Mouse (Mus musculus): ENCODE measurements around the gene Oprl1. TPM values are rescaled to one million over a fixed set of nuclear protein-coding genes. Genes with fewer than 3 reads are reported as not detected.

Gene Oprl1
- total and polyA plus RNA-seq, 3 experiments = 0.14 to 0.25 TPM; not detected in 1

DNA sequence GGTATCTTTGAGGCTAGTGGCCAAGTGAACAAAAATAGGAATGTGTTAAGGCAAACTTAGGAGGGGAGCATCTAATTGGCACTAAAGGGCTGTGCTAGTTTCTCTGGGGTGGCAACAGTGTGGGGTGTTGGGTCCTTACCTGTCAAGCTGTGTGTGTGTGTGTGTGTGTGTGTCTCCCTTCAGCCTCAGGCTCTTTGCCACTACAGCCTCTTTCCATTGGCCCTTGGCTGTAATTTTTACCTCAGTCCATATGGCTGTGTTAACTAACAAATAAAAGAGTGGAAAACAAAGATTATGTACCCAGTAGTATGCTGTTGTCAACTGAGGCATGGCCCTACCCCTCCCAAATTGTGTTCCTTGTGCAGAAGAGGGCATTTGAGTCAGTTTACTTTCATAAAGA, 53.6 kb downstream of the Oprl1 start:
- Histone ChIP-seq H3K4me3 (replicated peaks in 1 of 3; ENCODE audit: low read depth in 2 of 3, low read length in 2 of 3, poor library complexity in 1 of 3) (no peak overlapping the region), H3K79me2 (replicated peaks; ENCODE audit: control insufficient read depth, extremely low read depth, insufficient read depth, poor library complexity, severe bottlenecking) (no peaks in the 10 kb centered on the region), H3K27ac (ENCODE audit: insufficient read depth, low read depth) (no peak overlapping the region), H3K4me1 (ENCODE audit: control insufficient read depth in 1 of 2, insufficient read depth in 2 of 2) (no peaks in the 10 kb centered on the region), H3K9me3 (replicated peaks; ENCODE audit: low read length) (no peaks in the 10 kb centered on the region), H3K4me2 (ENCODE audit: insufficient read depth, low read depth, poor library complexity, severe bottlenecking) (no peak overlapping the region), H3K36me3 (replicated peaks in 1 of 2; ENCODE audit: control insufficient read depth in 1 of 2, insufficient read depth in 1 of 2, low read length in 1 of 2) (no peaks in the 10 kb centered on the region), H3K9ac (ENCODE audit: insufficient read depth, low read depth) (no peak overlapping the region), H3K27me3 (replicated peaks) (peaks cover 85% of the 10 kb centered on the region)
- in situ Hi-C loops (cut with MboI; ENCODE audit: low pct_ligation_motif_present, low pct_unique_long_range_greater_than_20kb, low sequenced_read_pairs) (no loop called here), dilution Hi-C loops (cut with MboI; ENCODE audit: extremely low pct_ligation_motif_present, extremely low pct_unique_long_range_greater_than_20kb, low sequenced_read_pairs) (no loop called here)
- TF ChIP-seq MAX (IDR thresholded peaks at IDR 0.05; ENCODE audit: low read length) (no peak), PAX5 (IDR thresholded peaks at IDR 0.05; ENCODE audit: low read length) (no peak), BHLHE40 (IDR thresholded peaks at IDR 0.05; ENCODE audit: low read depth, low read length) (no peak), IRF4 (IDR thresholded peaks at IDR 0.05; ENCODE audit: low read depth, low read length) (no peak), ZC3H11A (IDR thresholded peaks at IDR 0.05; ENCODE audit: low read depth, low read length) (no peak), MXI1 (IDR thresholded peaks at IDR 0.05; ENCODE audit: low read depth, low read length) (no peak), ELF1 (IDR thresholded peaks at IDR 0.05; ENCODE audit: low read depth, low read length) (no peak), E2F4 (IDR thresholded peaks at IDR 0.05; ENCODE audit: insufficient replicate concordance, low read depth, low read length) (no peak), USF1 (IDR thresholded peaks at IDR 0.05; ENCODE audit: low read depth, low read length) (no peak), USF2 (conservative IDR thresholded peaks at IDR 0.05; ENCODE audit: low read depth, low read length) (no peak)
- no peak for DNase-seq (ENCODE audit: extremely low read depth)

DNA sequence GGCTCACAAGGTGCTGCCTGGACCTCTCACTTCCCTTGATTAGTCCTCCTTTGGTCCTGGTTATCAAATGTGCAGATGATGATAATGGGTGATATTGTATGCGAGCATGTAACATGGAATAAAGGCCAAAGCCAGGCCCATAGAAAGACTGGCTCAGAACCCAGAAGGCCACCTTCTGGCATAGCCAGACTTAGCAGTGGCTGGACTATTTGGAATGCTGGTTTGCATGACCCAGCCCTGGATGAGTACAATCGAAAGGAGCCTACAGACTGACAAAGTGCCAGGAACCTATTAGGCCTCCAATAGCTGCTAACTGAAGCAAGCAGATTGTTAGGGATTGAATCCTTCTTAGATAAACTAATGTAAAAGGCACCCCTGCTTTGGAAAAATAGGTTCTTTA, 54.6 kb downstream of the Oprl1 start:
- DNase-seq (ENCODE audit: extremely low read depth) = no peak
- no peak overlapping the region for H3K4me3 ChIP-seq (replicated peaks in 1 of 3; ENCODE audit: low read depth in 2 of 3, low read length in 2 of 3, poor library complexity in 1 of 3)
- peaks cover 86% of the 10 kb centered on the region for H3K27me3 ChIP-seq (replicated peaks)
- no peaks in the 10 kb centered on the region for H3K4me1 ChIP-seq (ENCODE audit: control insufficient read depth in 1 of 2, insufficient read depth in 2 of 2)
- in situ Hi-C loops (cut with MboI; ENCODE audit: low pct_ligation_motif_present, low pct_unique_long_range_greater_than_20kb, low sequenced_read_pairs) (no loop called here), dilution Hi-C loops (cut with MboI; ENCODE audit: extremely low pct_ligation_motif_present, extremely low pct_unique_long_range_greater_than_20kb, low sequenced_read_pairs) (no loop called here)
- no peaks in the 10 kb centered on the region for H3K9me3 ChIP-seq (replicated peaks; ENCODE audit: low read length)
- no peaks in the 10 kb centered on the region for H3K79me2 ChIP-seq (replicated peaks; ENCODE audit: control insufficient read depth, extremely low read depth, insufficient read depth, poor library complexity, severe bottlenecking)
- H3K9ac ChIP-seq (ENCODE audit: insufficient read depth, low read depth) = no peak overlapping the region
- no peak overlapping the region for H3K27ac ChIP-seq (ENCODE audit: insufficient read depth, low read depth)
- H3K4me2 ChIP-seq (ENCODE audit: insufficient read depth, low read depth, poor library complexity, severe bottlenecking) = no peak overlapping the region
- TF ChIP-seq ELF1 (IDR thresholded peaks at IDR 0.05; ENCODE audit: low read depth, low read length) (no peak), HCFC1 (IDR thresholded peaks at IDR 0.05; ENCODE audit: low read depth, low read length) (no peak), RAD21 (IDR thresholded peaks at IDR 0.05; ENCODE audit: low read depth, low read length) (no peak), ETS1 (conservative IDR thresholded peaks at IDR 0.05; ENCODE audit: low read depth, low read length) (no peak), CTCF (conservative IDR thresholded peaks at IDR 0.05 in 1 of 2, IDR thresholded peaks at IDR 0.05 in 1 of 2; ENCODE audit: low read depth in 2 of 2, low read length in 2 of 2) (no peak), JUN (IDR thresholded peaks at IDR 0.05; ENCODE audit: insufficient read depth, low read depth, low read length) (no peak), ZMIZ1 (IDR thresholded peaks at IDR 0.05; ENCODE audit: low read depth, low read length) (no peak), MEF2A (IDR thresholded peaks at IDR 0.05; ENCODE audit: borderline replicate concordance, low read depth, low read length) (no peak), TBP (conservative IDR thresholded peaks at IDR 0.05; ENCODE audit: low read depth, low read length) (no peak), IRF4 (IDR thresholded peaks at IDR 0.05; ENCODE audit: low read depth, low read length) (no peak), E2F4 (IDR thresholded peaks at IDR 0.05; ENCODE audit: insufficient replicate concordance, low read depth, low read length) (no peak), EP300 (IDR thresholded peaks at IDR 0.05; ENCODE audit: low read length) (no peak), GABPA (IDR thresholded peaks at IDR 0.05; ENCODE audit: insufficient replicate concordance, low read depth, low read length) (no peak), ZNF384 (IDR thresholded peaks at IDR 0.05; ENCODE audit: low read depth, low read length) (no peak), MAFK (IDR thresholded peaks at IDR 0.05; ENCODE audit: insufficient replicate concordance, low read length) (no peak), BHLHE40 (IDR thresholded peaks at IDR 0.05; ENCODE audit: low read depth, low read length) (no peak), USF1 (IDR thresholded peaks at IDR 0.05; ENCODE audit: low read depth, low read length) (no peak)
- no peaks in the 10 kb centered on the region for H3K36me3 ChIP-seq (replicated peaks in 1 of 2; ENCODE audit: control insufficient read depth in 1 of 2, insufficient read depth in 1 of 2, low read length in 1 of 2)

Other genes starting within 250 kb of the Oprl1 start
- 0.13 TPM in 1 of 2 replicates, not detected in the other for gene Abhd16b, start 221.8 kb upstream of the Oprl1 start, total RNA-seq (2012; rRNA removed)
- gene Abhd16b, start 221.8 kb upstream of the Oprl1 start, total RNA-seq (2014; rRNA removed) = not detected in 2 replicates
- gene Abhd16b, start 221.8 kb upstream of the Oprl1 start, polyA plus RNA-seq (2012; ENCODE audit: insufficient read length, low read depth) = 0.45 TPM in 1 of 2 replicates, not detected in the other
- 80.7 and 90.4 TPM in 2 replicates for gene Tpd52l2, start 217.9 kb upstream of the Oprl1 start, total RNA-seq (2012; rRNA removed)
- gene Tpd52l2, start 217.9 kb upstream of the Oprl1 start, total RNA-seq (2014; rRNA removed) = 126 and 127 TPM in 2 replicates
- gene Tpd52l2, start 217.9 kb upstream of the Oprl1 start, polyA plus RNA-seq (2012; ENCODE audit: insufficient read length, low read depth) = 92.0 and 92.1 TPM in 2 replicates
- gene Dnajc5, start 194.5 kb upstream of the Oprl1 start, total RNA-seq (2012; rRNA removed) = 54.5 and 57.6 TPM in 2 replicates
- 45.5 and 51.1 TPM in 2 replicates for gene Dnajc5, start 194.5 kb upstream of the Oprl1 start, total RNA-seq (2014; rRNA removed)
- 54.6 and 62.7 TPM in 2 replicates for gene Dnajc5, start 194.5 kb upstream of the Oprl1 start, polyA plus RNA-seq (2012; ENCODE audit: insufficient read length, low read depth)
- gene Uckl1, start 130.1 kb upstream of the Oprl1 start, total RNA-seq (2012; rRNA removed) = 20.3 and 31.9 TPM in 2 replicates
- gene Uckl1, start 130.1 kb upstream of the Oprl1 start, total RNA-seq (2014; rRNA removed) = 18.6 and 18.7 TPM in 2 replicates
- 16.0 and 18.0 TPM in 2 replicates for gene Uckl1, start 130.1 kb upstream of the Oprl1 start, polyA plus RNA-seq (2012; ENCODE audit: insufficient read length, low read depth)
- 48.1 and 52.7 TPM in 2 replicates for gene Prpf6, start 123.1 kb upstream of the Oprl1 start, total RNA-seq (2012; rRNA removed)
- gene Prpf6, start 123.1 kb upstream of the Oprl1 start, total RNA-seq (2014; rRNA removed) = 28.3 and 28.8 TPM in 2 replicates
- gene Prpf6, start 123.1 kb upstream of the Oprl1 start, polyA plus RNA-seq (2012; ENCODE audit: insufficient read length, low read depth) = 53.8 and 62.4 TPM in 2 replicates
- 16.6 and 18.1 TPM in 2 replicates for gene Zfp512b, start 122.2 kb upstream of the Oprl1 start, total RNA-seq (2012; rRNA removed)
- 11.0 TPM in 2 replicates for gene Zfp512b, start 122.2 kb upstream of the Oprl1 start, total RNA-seq (2014; rRNA removed)
- 26.8 and 27.1 TPM in 2 replicates for gene Zfp512b, start 122.2 kb upstream of the Oprl1 start, polyA plus RNA-seq (2012; ENCODE audit: insufficient read length, low read depth)
- 2.7 and 3.8 TPM in 2 replicates for gene Samd10, start 115.8 kb upstream of the Oprl1 start, total RNA-seq (2012; rRNA removed)
- gene Samd10, start 115.8 kb upstream of the Oprl1 start, total RNA-seq (2014; rRNA removed) = 0.32 TPM in 1 of 2 replicates, not detected in the other
- 0.38 and 0.66 TPM in 2 replicates for gene Samd10, start 115.8 kb upstream of the Oprl1 start, polyA plus RNA-seq (2012; ENCODE audit: insufficient read length, low read depth)
- gene Gm29797, start 58.0 kb upstream of the Oprl1 start, total RNA-seq (2012; rRNA removed) = 0.25 and 0.34 TPM in 2 replicates
- gene Gm29797, start 58.0 kb upstream of the Oprl1 start, total RNA-seq (2014; rRNA removed) = not detected in 2 replicates
- not detected in 2 replicates for gene Gm29797, start 58.0 kb upstream of the Oprl1 start, polyA plus RNA-seq (2012; ENCODE audit: insufficient read length, low read depth)
- not detected in 2 replicates for gene Sox18, start 43.4 kb upstream of the Oprl1 start, total RNA-seq (2012; rRNA removed)
- gene Sox18, start 43.4 kb upstream of the Oprl1 start, total RNA-seq (2014; rRNA removed) = not detected in 2 replicates
- not detected in 2 replicates for gene Sox18, start 43.4 kb upstream of the Oprl1 start, polyA plus RNA-seq (2012; ENCODE audit: insufficient read length, low read depth)
- gene Tcea2, start 34.7 kb upstream of the Oprl1 start, total RNA-seq (2012; rRNA removed) = 12.9 and 14.4 TPM in 2 replicates
- gene Tcea2, start 34.7 kb upstream of the Oprl1 start, total RNA-seq (2014; rRNA removed) = 9.2 TPM in 2 replicates
- gene Tcea2, start 34.7 kb upstream of the Oprl1 start, polyA plus RNA-seq (2012; ENCODE audit: insufficient read length, low read depth) = 7.0 and 8.8 TPM in 2 replicates
- 67.0 and 75.4 TPM in 2 replicates for gene Rgs19, start 21.0 kb upstream of the Oprl1 start, total RNA-seq (2012; rRNA removed)
- 40.2 and 50.2 TPM in 2 replicates for gene Rgs19, start 21.0 kb upstream of the Oprl1 start, total RNA-seq (2014; rRNA removed)
- gene Rgs19, start 21.0 kb upstream of the Oprl1 start, polyA plus RNA-seq (2012; ENCODE audit: insufficient read length, low read depth) = 155 and 159 TPM in 2 replicates
- not detected in 2 replicates for gene Lkaaear1, start 16.6 kb upstream of the Oprl1 start, total RNA-seq (2012; rRNA removed)
- gene Lkaaear1, start 16.6 kb upstream of the Oprl1 start, total RNA-seq (2014; rRNA removed) = not detected in 2 replicates
- gene Lkaaear1, start 16.6 kb upstream of the Oprl1 start, polyA plus RNA-seq (2012; ENCODE audit: insufficient read length, low read depth) = not detected in 2 replicates
- gene Myt1, start 48.3 kb downstream of the Oprl1 start, total RNA-seq (2012; rRNA removed) = 0.13 TPM in 1 of 2 replicates, not detected in the other
- not detected in 2 replicates for gene Myt1, start 48.3 kb downstream of the Oprl1 start, total RNA-seq (2014; rRNA removed)
- not detected in 2 replicates for gene Myt1, start 48.3 kb downstream of the Oprl1 start, polyA plus RNA-seq (2012; ENCODE audit: insufficient read length, low read depth)
- 10.8 and 17.1 TPM in 2 replicates for gene Pcmtd2, start 122.8 kb downstream of the Oprl1 start, total RNA-seq (2012; rRNA removed)
- 14.4 and 14.7 TPM in 2 replicates for gene Pcmtd2, start 122.8 kb downstream of the Oprl1 start, total RNA-seq (2014; rRNA removed)
- gene Pcmtd2, start 122.8 kb downstream of the Oprl1 start, polyA plus RNA-seq (2012; ENCODE audit: insufficient read length, low read depth) = 10.3 and 10.9 TPM in 2 replicates
- 38.3 and 39.4 TPM in 2 replicates for gene Polr3k, start 149.3 kb downstream of the Oprl1 start, total RNA-seq (2012; rRNA removed)
- gene Polr3k, start 149.3 kb downstream of the Oprl1 start, total RNA-seq (2014; rRNA removed) = 50.7 and 55.9 TPM in 2 replicates
- gene Polr3k, start 149.3 kb downstream of the Oprl1 start, polyA plus RNA-seq (2012; ENCODE audit: insufficient read length, low read depth) = 28.5 and 30.5 TPM in 2 replicates

Measured in CH12.LX (cell line).